Mouse (Mus musculus) lung, embryonic 15.5 days (tissue): ENCODE measurements at regions not wholly inside any gene's neighbourhood (a gene's known extent, or its start where the extent isn't known, plus 50 kb on each side); places are given as distances from the start of the nearest gene placed in this dataset.

Experiments
- ATAC-seq: fragments of 200-750 bp; cut with Nextera tagmentation; 2 replicates; pipeline ENCODE4 v1.8.0; 2017; ENCODE audit warnings: moderate number of reproducible peaks, borderline replicate concordance; ENCODE audit not compliant: low FRiP score, low TSS enrichment; ENCODE audit errors: extremely low read depth
- H3K27ac ChIP-seq: fragments of 300-500 bp; sonication (generic); 2 replicates; pipeline ENCODE4 v1.5.1; 2015; ENCODE audit warnings: moderate library complexity, mild to moderate bottlenecking, inconsistent platforms
- H3K27me3 ChIP-seq: fragments of 300-500 bp; sonication (generic); 2 replicates; pipeline ENCODE4 v1.6.1; 2015; ENCODE audit warnings: inconsistent platforms
- H3K36me3 ChIP-seq: fragments of 300-500 bp; sonication (generic); 2 replicates; pipeline ENCODE4 v1.6.1; 2015; ENCODE audit warnings: inconsistent platforms
- H3K4me1 ChIP-seq: fragments of 300-500 bp; sonication (generic); 2 replicates; pipeline ENCODE4 v1.6.1; 2015; ENCODE audit warnings: inconsistent platforms
- H3K4me2 ChIP-seq: fragments of 300-500 bp; sonication (generic); 2 replicates; pipeline ENCODE4 v1.6.1; 2015; ENCODE audit warnings: inconsistent platforms, mild to moderate bottlenecking, moderate library complexity
- H3K4me3 ChIP-seq: fragments of 300-500 bp; sonication (generic); 2 replicates; pipeline ENCODE4 v1.5.1; 2015; ENCODE audit warnings: mild to moderate bottlenecking, inconsistent platforms
- H3K9ac ChIP-seq: fragments of 300-500 bp; sonication (generic); 2 replicates; pipeline ENCODE4 v1.6.1; 2015; ENCODE audit warnings: inconsistent platforms
- H3K9me3 ChIP-seq: fragments of 300-500 bp; sonication (generic); 2 replicates; pipeline ENCODE4 v1.6.1; 2016; ENCODE audit warnings: inconsistent platforms
- WGBS: fragments of 180-500 bp; shearing (Covaris S2); methylation state at CpG from one replicate; pipeline ENCODE4 v1.1.7; 2015; 5-methylcytosine and 5-hydroxymethylcytosine counted together

DNA sequence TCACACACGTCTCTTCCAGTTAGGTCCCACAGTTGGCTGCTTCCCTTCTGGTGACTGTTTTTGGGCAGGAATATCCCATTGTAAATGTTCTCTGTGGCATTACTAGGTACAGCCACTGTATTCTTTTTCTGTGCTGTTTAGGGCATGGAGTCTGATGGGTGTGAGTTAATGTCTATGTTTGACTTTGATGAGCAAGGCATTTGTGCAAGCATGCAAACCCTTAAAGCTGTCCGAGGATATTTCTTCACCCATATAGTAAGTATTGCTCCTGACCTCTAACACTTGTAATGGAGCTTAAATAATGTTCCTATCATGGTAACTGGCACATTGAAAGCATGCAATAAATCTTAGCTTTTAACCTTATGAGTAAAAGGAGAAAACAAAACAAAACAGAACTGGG is 133.6 kb upstream of the Col8a1 start:
- no peaks in the 10 kb centered on the region for H3K27me3 ChIP-seq
- no peak overlapping the region for H3K9ac ChIP-seq
- H3K27ac ChIP-seq = no peak overlapping the region
- no peak overlapping the region for H3K4me3 ChIP-seq
- H3K4me1 ChIP-seq = no peaks in the 10 kb centered on the region
- no peak for ATAC-seq
- H3K9me3 ChIP-seq = no peaks in the 10 kb centered on the region
- no peak overlapping the region for H3K4me2 ChIP-seq
- no peaks in the 10 kb centered on the region for H3K36me3 ChIP-seq
- WGBS = 72% methylated on average over 2 of the region's 2 CpGs

GRCm38 (mm10) chr16:57888553-57888952 is 134.0 kb upstream of the Col8a1 start:
- H3K27me3 ChIP-seq = no peaks in the 10 kb centered on the region
- 47% methylated on average over 2 of the region's 2 CpGs for WGBS
- H3K9ac ChIP-seq = no peak overlapping the region
- no peak overlapping the region for H3K4me3 ChIP-seq
- no peak overlapping the region for H3K4me2 ChIP-seq
- H3K9me3 ChIP-seq = no peaks in the 10 kb centered on the region
- no peak for ATAC-seq
- H3K27ac ChIP-seq = no peak overlapping the region
- H3K4me1 ChIP-seq = no peaks in the 10 kb centered on the region
- no peaks in the 10 kb centered on the region for H3K36me3 ChIP-seq

GRCm38 (mm10) chr16:57890135-57890534 is 135.6 kb upstream of the Col8a1 start:
- Histone ChIP-seq H3K4me3 (no peak overlapping the region), H3K9ac (no peak overlapping the region), H3K9me3 (no peaks in the 10 kb centered on the region), H3K36me3 (no peaks in the 10 kb centered on the region), H3K4me2 (no peak overlapping the region), H3K27me3 (no peaks in the 10 kb centered on the region), H3K4me1 (no peaks in the 10 kb centered on the region), H3K27ac (no peak overlapping the region)
- ATAC-seq = no peak
- WGBS = 77% methylated on average over 5 of the region's 5 CpGs

- Histone ChIP-seq H3K9me3 (no peaks in the 10 kb centered on the region), H3K4me1 (no peaks in the 10 kb centered on the region), H3K27ac (no peak overlapping the region), H3K36me3 (no peaks in the 10 kb centered on the region), H3K27me3 (no peaks in the 10 kb centered on the region), H3K4me3 (no peak overlapping the region), H3K4me2 (no peak overlapping the region), H3K9ac (no peak overlapping the region)
- ATAC-seq = no peak
- WGBS = 82% methylated on average over 2 of the region's 2 CpGs
These were observed 138.6 kb upstream of the Col8a1 start for GRCm38 (mm10) chr16:57893111-57893510.

DNA sequence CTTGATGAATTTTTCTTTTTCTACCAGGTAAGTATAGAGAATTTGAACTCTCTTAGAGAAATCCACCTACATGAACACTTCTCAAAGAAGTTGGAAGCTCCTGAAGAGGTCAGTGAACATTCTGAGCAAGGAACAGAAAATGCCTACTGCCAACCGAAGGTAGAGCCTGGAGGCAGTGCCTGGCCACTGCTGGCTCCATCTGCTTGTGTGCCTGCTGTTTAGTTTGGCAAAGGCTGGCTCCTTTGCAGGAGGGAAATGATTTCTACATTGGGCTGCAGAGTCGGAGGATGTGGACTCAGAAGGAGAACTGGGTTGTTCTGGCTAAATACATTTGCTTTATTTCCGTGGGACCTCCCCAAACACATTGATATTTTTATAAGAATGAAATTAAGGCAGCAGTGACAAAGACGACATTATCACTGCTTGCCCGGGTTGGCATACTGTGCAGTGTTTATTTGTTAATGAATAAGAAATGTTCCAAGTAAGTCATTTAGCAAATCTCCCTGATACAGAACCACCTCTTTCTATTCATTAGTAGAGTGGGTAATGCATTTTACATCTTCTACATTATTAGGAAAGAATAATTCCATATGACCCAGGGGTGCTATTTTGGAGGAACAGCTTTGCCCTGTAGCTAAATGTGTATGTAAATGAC is 139.3 kb upstream of the Col8a1 start:
- Histone ChIP-seq H3K4me2 (no peak overlapping the region), H3K36me3 (no peaks in the 10 kb centered on the region), H3K27me3 (no peaks in the 10 kb centered on the region), H3K4me1 (no peaks in the 10 kb centered on the region), H3K4me3 (no peak overlapping the region), H3K27ac (no peak overlapping the region), H3K9ac (no peak overlapping the region), H3K9me3 (no peaks in the 10 kb centered on the region)
- WGBS = 77% methylated on average over 5 of the region's 5 CpGs
- no peak for ATAC-seq

DNA sequence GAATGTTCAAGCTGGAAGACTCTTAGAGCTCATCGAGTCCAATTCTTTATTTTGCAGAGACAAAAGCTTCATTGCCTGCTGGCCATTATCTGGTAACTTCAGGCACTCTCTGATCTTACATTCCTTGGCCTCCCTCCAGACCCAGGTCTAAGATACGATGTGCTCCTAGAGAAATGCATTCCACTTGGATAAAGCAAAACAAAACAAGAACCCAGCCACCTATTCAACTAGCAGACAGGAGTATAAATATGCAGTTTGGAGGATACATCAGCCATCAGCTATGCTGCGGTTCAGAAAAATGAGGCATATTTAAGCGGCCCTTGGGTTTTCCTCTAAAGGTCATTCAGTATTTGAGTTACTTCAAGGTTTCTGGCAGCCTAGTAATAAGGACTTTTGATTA is 146.5 kb upstream of the Col8a1 start:
- H3K27me3 ChIP-seq = no peaks in the 10 kb centered on the region
- no peak for ATAC-seq
- H3K27ac ChIP-seq = no peak overlapping the region
- no peak overlapping the region for H3K9ac ChIP-seq
- H3K4me2 ChIP-seq = no peak overlapping the region
- H3K4me1 ChIP-seq = no peaks in the 10 kb centered on the region
- no peak overlapping the region for H3K4me3 ChIP-seq
- WGBS = 53% methylated on average over 4 of the region's 4 CpGs
- H3K36me3 ChIP-seq = no peaks in the 10 kb centered on the region
- no peaks in the 10 kb centered on the region for H3K9me3 ChIP-seq

- Histone ChIP-seq H3K36me3 (no peaks in the 10 kb centered on the region), H3K9me3 (no peaks in the 10 kb centered on the region), H3K4me3 (no peak overlapping the region), H3K27ac (no peak overlapping the region), H3K9ac (no peak overlapping the region), H3K4me2 (no peak overlapping the region), H3K4me1 (no peaks in the 10 kb centered on the region), H3K27me3 (no peaks in the 10 kb centered on the region)
- no peak for ATAC-seq
- 61% methylated on average over 3 of the region's 3 CpGs for WGBS
These were observed 148.0 kb upstream of the Col8a1 start for GRCm38 (mm10) chr16:57902498-57902897.

DNA sequence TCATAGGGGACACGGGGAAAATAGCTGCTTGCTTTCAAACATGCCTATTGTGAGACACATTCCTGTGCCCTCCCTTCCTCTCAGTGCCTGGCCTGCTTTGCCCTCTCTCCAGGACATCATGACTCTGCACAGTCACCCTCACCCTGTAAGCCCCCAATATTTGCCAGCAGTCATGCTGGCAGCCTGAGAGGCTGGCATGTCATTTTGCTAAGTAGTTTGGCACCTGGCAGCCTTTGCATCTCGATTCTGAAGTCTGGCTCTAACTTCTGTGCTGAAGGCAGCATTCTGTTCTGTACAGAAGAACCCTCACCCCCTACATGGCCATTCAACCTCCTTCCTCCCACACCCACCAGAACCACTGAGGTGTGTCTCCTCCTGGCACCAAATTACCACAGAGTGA is 157.5 kb upstream of the Col8a1 start:
- H3K27me3 ChIP-seq = no peaks in the 10 kb centered on the region
- ATAC-seq = no peak
- 54% methylated on average over 2 of the region's 2 CpGs for WGBS
- H3K27ac ChIP-seq = no peak overlapping the region
- no peak overlapping the region for H3K4me3 ChIP-seq
- no peak overlapping the region for H3K9ac ChIP-seq
- no peaks in the 10 kb centered on the region for H3K4me1 ChIP-seq
- H3K9me3 ChIP-seq = no peaks in the 10 kb centered on the region
- H3K4me2 ChIP-seq = no peak overlapping the region
- no peaks in the 10 kb centered on the region for H3K36me3 ChIP-seq

DNA sequence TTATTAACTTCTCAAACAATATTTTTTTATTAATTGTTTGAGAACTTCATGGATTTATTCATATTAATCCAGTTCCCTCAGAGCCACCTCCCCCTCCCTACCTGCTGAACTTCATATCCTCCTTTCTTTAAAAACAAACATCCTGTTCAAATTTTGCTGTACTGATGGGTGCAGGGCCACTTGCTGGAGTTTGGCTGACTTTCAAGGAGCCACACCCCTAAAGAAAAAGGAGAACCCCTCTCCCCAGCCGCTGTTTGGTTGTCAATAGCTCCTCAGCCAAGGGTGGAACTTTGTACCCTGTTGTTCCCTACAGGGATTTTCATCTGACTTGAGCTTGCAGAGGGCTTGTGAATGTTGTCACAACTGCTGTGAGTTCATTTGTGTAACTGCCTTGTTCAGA is 160.0 kb upstream of the Col8a1 start:
- ATAC-seq = no peak
- no peaks in the 10 kb centered on the region for H3K36me3 ChIP-seq
- WGBS = 45% methylated on average over 1 of the region's 1 CpGs

GRCm38 (mm10) chr16:57915451-57915850 is 160.9 kb upstream of the Col8a1 start:
- Histone ChIP-seq H3K4me2 (no peak overlapping the region), H3K27ac (no peak overlapping the region), H3K4me1 (no peaks in the 10 kb centered on the region), H3K9me3 (no peaks in the 10 kb centered on the region), H3K36me3 (no peaks in the 10 kb centered on the region), H3K27me3 (no peaks in the 10 kb centered on the region), H3K9ac (no peak overlapping the region), H3K4me3 (no peak overlapping the region)
- 78% methylated on average over 2 of the region's 2 CpGs for WGBS
- ATAC-seq = no peak

More for the DNA sequence above, 160.0 kb upstream of the Col8a1 start:
- Histone ChIP-seq H3K27me3 (no peaks in the 10 kb centered on the region), H3K4me2 (no peak overlapping the region), H3K9me3 (no peaks in the 10 kb centered on the region), H3K9ac (no peak overlapping the region), H3K4me1 (no peaks in the 10 kb centered on the region), H3K4me3 (no peak overlapping the region), H3K27ac (no peak overlapping the region)

GRCm38 (mm10) chr16:57923447-57924129 is 169.1 kb upstream of the Col8a1 start:
- no peaks in the 10 kb centered on the region for H3K36me3 ChIP-seq
- H3K4me1 ChIP-seq = 0 out of 2 replicates have a peak, but pooled peaks cover 5% of the 10 kb centered on the region
- no peak for ATAC-seq
- no peak overlapping the region for H3K4me2 ChIP-seq
- H3K27ac ChIP-seq = no peak overlapping the region
- 52% methylated on average over 7 of the region's 7 CpGs for WGBS
- no peaks in the 10 kb centered on the region for H3K27me3 ChIP-seq
- H3K9ac ChIP-seq = no peak overlapping the region
- H3K4me3 ChIP-seq = no peak overlapping the region
- no peaks in the 10 kb centered on the region for H3K9me3 ChIP-seq

DNA sequence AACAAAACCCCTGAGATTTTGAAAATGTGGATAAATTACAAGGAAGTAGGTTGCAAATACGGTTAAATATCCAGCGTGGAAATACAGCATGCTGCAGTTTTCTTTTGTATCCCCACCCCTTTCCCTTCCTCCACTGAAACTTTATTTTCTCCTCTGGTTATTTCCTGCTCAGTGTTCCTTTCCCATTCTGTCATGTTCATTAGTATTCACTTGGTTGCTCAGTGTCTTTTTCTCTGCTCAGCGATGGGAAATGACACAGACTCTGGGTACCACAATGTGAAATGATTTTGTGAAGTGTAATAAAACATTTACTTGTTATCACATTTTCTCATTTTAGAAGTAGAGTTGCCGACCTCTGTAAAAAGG is 169.6 kb upstream of the Col8a1 start:
- H3K9ac ChIP-seq = no peak overlapping the region
- no peaks in the 10 kb centered on the region for H3K36me3 ChIP-seq
- H3K4me1 ChIP-seq = 0 out of 2 replicates have a peak, but pooled peaks cover 5% of the 10 kb centered on the region
- 78% methylated on average over 4 of the region's 4 CpGs for WGBS
- H3K4me2 ChIP-seq = no peak overlapping the region
- no peaks in the 10 kb centered on the region for H3K9me3 ChIP-seq
- H3K27ac ChIP-seq = no peak overlapping the region
- ATAC-seq = no peak
- H3K4me3 ChIP-seq = no peak overlapping the region
- no peaks in the 10 kb centered on the region for H3K27me3 ChIP-seq
